Mouse (Mus musculus): ENCODE measurements at regions not wholly inside any gene's neighbourhood (a gene's known extent, or its start where the extent isn't known, plus 50 kb on each side); places are given as distances from the start of the nearest gene placed in this dataset.
"Not testable (repeated sequence)": the region's sequence is repeated elsewhere in the genome, so short reads cannot be mapped to it uniquely, and the experiment has no call there.

DNA sequence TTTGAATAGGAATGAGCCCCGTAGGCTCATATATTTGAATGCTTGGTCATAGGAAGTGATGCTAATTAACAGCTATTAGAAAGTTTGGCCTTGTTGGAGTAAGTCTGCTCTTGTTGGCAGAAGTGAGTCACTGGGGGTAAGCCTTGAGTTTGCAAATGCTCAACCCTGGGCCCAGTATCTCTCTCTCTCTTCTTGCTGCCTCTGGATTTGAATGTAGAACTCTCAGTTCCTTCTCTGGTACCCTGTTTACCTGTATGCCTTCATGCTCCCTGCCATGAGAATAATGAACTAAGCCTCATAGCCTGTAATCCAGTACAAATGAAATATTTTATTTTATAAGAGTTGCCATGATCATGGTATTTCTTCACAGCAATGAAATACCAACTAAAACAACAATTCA lies 308.4 kb upstream of the Tbl1xr1 start:
- no peaks in the 10 kb centered on the region for H3K4me1 ChIP-seq (replicated peaks; ENCODE audit: control insufficient read depth, insufficient read depth, low read length)
- H3K4me2 ChIP-seq (ENCODE audit: low read depth, low read length, severe bottlenecking), result no peak overlapping the region
- no peak overlapping the region for H3K27ac ChIP-seq (ENCODE audit: low read depth, low read length)
- no peaks in the 10 kb centered on the region for H3K9me3 ChIP-seq (ENCODE audit: control insufficient read depth, low read length)
- no peak overlapping the region for H3K4me3 ChIP-seq (ENCODE audit: low read depth, low read length)
- H3K9ac ChIP-seq (ENCODE audit: low read length), result no peak overlapping the region
- H3K36me3 ChIP-seq (ENCODE audit: control insufficient read depth, insufficient read depth, low read length), result no peaks in the 10 kb centered on the region
- H3K27me3 ChIP-seq (ENCODE audit: control insufficient read depth, insufficient read depth, low read length), result no peaks in the 10 kb centered on the region
- WGBS, result 97% methylated on average over 1 of the region's 1 CpGs
- DNase-seq (ENCODE audit: low spot score) (no peak), ATAC-seq (replicated peaks; ENCODE audit: low FRiP score) (no peak)

DNA sequence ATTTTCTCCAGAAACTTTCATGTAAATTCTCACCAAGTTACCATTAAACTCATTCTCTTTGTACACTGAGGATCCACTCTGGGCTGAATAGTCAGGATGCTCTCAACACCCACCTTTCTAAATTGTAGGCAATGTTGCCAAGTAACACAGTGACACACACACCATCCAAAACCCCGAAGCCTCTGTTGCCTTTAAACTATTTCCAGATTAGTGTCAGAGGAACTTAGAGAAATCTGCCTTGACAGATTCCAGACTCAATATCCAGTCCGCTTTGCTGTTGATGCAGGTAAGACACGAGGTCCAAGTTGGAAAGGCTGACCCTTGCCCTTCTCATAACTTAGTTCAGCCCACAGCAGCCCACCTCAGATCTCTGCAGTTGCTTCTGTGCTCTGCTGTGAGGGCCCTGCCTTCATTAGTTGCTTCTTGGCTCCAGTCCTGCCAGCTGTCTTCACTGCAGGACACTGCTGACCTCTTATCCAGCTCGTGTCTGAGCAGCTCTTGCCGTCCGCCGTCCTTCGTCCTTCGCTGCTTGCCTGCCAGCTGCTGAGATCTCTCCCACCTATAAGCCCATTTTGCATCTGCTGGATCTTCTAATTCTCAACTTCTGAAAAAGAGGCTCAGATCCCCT lies 306.4 kb upstream of the Tbl1xr1 start:
- no peak overlapping the region for H3K4me2 ChIP-seq (ENCODE audit: low read depth, low read length, severe bottlenecking)
- no peak overlapping the region for H3K9ac ChIP-seq (ENCODE audit: low read length)
- H3K4me1 ChIP-seq (replicated peaks; ENCODE audit: control insufficient read depth, insufficient read depth, low read length), result no peaks in the 10 kb centered on the region
- H3K27me3 ChIP-seq (ENCODE audit: control insufficient read depth, insufficient read depth, low read length), result no peaks in the 10 kb centered on the region
- H3K27ac ChIP-seq (ENCODE audit: low read depth, low read length), result no peak overlapping the region
- DNase-seq (ENCODE audit: low spot score) (no peak), ATAC-seq (replicated peaks; ENCODE audit: low FRiP score) (no peak)
- WGBS, result 57% methylated on average over 9 of the region's 9 CpGs
- H3K36me3 ChIP-seq (ENCODE audit: control insufficient read depth, insufficient read depth, low read length), result no peaks in the 10 kb centered on the region
- no peaks in the 10 kb centered on the region for H3K9me3 ChIP-seq (ENCODE audit: control insufficient read depth, low read length)
- H3K4me3 ChIP-seq (ENCODE audit: low read depth, low read length), result no peak overlapping the region

DNA sequence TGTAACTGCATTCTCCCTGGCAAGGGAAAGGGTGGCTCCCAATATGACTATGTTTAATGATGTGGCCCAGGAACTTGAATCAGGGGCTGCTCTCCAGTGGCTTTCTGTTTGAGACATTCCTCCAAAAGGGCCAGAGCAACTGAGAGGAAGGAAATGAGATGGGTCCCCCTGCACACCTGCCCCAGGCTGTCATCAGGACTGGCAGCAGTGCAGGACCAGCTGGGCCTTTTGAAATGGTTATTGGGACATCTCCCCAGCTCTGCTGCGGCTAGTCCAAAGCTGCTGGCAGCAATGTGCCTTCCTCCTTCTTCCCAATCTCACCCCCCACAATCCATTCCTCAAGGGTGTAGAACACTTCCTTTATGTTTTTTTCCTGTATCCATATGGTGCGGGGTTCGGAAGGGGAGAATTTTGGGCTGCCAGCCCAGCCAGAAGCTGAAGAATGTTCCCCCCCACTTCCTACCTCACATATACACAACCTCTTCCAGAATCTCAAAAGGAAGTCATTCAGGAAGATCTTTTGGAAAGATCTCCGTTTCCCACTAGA lies 304.6 kb upstream of the Tbl1xr1 start:
- Histone ChIP-seq H3K27ac (ENCODE audit: low read depth, low read length) (no peak overlapping the region), H3K36me3 (ENCODE audit: control insufficient read depth, insufficient read depth, low read length) (no peaks in the 10 kb centered on the region), H3K9ac (ENCODE audit: low read length) (no peak overlapping the region), H3K4me1 (replicated peaks; ENCODE audit: control insufficient read depth, insufficient read depth, low read length) (no peaks in the 10 kb centered on the region), H3K4me3 (ENCODE audit: low read depth, low read length) (no peak overlapping the region), H3K4me2 (ENCODE audit: low read depth, low read length, severe bottlenecking) (no peak overlapping the region), H3K9me3 (ENCODE audit: control insufficient read depth, low read length) (no peaks in the 10 kb centered on the region), H3K27me3 (ENCODE audit: control insufficient read depth, insufficient read depth, low read length) (no peaks in the 10 kb centered on the region)
- WGBS, result 91% methylated on average over 4 of the region's 4 CpGs
- ATAC-seq (replicated peaks; ENCODE audit: low FRiP score) (no peak), DNase-seq (ENCODE audit: low spot score) (no peak)

DNA sequence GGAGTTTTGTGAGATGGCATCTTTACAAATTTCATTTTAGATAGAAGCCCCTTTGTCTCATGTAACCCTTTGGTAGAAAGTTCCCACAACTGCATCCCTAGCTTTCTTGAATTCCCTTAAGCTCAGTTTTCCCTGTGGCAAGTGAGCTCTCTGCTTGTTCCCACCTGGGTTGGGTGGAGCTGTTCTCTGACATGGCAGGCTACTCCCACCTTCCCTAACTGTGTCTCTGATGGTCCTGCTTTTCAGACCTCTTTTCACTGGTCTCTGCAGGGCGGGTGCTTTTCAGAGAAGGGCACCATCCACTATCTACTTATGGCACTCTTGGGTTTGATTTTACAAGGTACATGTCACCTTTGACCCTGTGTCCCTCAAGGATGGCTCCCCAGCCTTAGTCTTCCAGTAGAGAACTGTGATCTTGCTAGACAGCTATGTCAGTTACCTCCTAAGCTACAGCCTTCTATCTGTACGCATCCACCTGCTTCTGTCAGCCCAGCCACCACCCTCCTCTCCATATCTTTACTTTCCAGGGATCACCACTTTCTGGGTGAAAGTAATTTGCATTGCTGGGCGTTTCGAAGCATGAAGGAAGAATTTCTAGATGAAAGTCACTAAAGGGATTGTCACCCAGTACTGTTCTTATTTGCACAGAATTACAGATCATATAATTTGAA lies 302.1 kb upstream of the Tbl1xr1 start:
- Histone ChIP-seq H3K4me1 (replicated peaks; ENCODE audit: control insufficient read depth, insufficient read depth, low read length) (no peaks in the 10 kb centered on the region), H3K4me2 (ENCODE audit: low read depth, low read length, severe bottlenecking) (no peak overlapping the region), H3K27ac (ENCODE audit: low read depth, low read length) (no peak overlapping the region), H3K9me3 (ENCODE audit: control insufficient read depth, low read length) (no peaks in the 10 kb centered on the region), H3K27me3 (ENCODE audit: control insufficient read depth, insufficient read depth, low read length) (no peaks in the 10 kb centered on the region), H3K9ac (ENCODE audit: low read length) (no peak overlapping the region), H3K36me3 (ENCODE audit: control insufficient read depth, insufficient read depth, low read length) (no peaks in the 10 kb centered on the region), H3K4me3 (ENCODE audit: low read depth, low read length) (no peak overlapping the region)
- ATAC-seq (replicated peaks; ENCODE audit: low FRiP score), result no peak
- no peak for DNase-seq (ENCODE audit: low spot score)
- 90% methylated on average over 4 of the region's 4 CpGs for WGBS

DNA sequence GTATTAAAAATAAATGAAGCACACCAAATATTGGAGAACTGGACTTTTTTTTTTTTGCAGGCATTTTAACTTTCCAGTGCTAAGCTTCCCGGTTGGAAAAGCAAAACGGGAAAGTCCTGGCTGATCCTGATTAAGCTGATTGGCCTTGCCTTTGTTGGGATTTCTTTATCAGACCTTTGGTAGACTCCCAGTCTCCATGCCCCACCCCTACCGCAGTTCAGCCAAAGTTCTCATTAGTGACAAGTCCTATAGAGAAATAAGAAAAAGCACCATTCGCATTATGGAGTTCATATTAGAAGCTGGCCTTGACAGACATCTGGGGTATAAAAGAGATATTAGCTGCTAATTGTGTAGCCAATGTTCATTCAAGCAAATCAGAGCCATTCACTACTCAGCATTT lies 297.7 kb upstream of the Tbl1xr1 start:
- Histone ChIP-seq H3K4me3 (ENCODE audit: low read depth, low read length) (no peak overlapping the region), H3K4me1 (replicated peaks; ENCODE audit: control insufficient read depth, insufficient read depth, low read length) (no peaks in the 10 kb centered on the region), H3K4me2 (ENCODE audit: low read depth, low read length, severe bottlenecking) (no peak overlapping the region), H3K27ac (ENCODE audit: low read depth, low read length) (no peak overlapping the region), H3K9ac (ENCODE audit: low read length) (no peak overlapping the region), H3K36me3 (ENCODE audit: control insufficient read depth, insufficient read depth, low read length) (no peaks in the 10 kb centered on the region), H3K27me3 (ENCODE audit: control insufficient read depth, insufficient read depth, low read length) (no peaks in the 10 kb centered on the region), H3K9me3 (ENCODE audit: control insufficient read depth, low read length) (no peaks in the 10 kb centered on the region)
- WGBS, result 22% methylated on average over 4 of the region's 4 CpGs
- DNase-seq (ENCODE audit: low spot score) (no peak), ATAC-seq (replicated peaks; ENCODE audit: low FRiP score) (peak; percentile 71; the same call in 1 of the 2 replicates)

DNA sequence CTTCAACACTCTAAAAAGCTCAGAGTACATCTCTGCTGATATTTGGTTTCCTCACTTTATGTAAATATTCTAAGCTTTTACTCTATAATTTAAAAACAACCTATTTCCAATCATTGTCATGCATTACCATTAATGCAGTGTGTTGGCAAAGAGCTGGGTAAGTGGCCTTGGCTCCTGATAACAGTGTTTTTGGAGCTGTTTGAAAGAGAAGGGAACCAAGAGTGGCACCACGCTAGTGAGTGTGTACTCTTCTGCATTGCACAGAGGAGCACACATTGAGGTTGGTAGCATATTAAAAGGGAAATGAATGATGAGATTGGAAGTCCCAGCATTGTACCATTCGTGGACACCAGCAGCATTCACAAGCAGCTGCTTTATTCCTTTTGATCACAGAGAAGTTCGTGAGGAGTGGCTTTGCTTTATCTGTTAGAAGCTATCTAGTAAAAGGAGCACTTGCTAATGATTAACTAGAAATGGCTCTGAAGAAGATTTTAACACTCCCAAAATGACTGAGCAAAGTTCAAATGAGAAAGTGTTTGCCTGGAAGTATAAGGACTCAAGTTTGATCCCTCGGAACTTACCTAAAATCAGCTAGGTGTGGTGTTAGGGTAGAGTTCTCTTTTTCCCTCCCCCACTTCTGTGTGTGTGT lies 284.3 kb upstream of the Tbl1xr1 start:
- Histone ChIP-seq H3K4me3 (ENCODE audit: low read depth, low read length) (no peak overlapping the region), H3K4me2 (ENCODE audit: low read depth, low read length, severe bottlenecking) (no peak overlapping the region), H3K27ac (ENCODE audit: low read depth, low read length) (no peak overlapping the region), H3K36me3 (ENCODE audit: control insufficient read depth, insufficient read depth, low read length) (no peaks in the 10 kb centered on the region), H3K27me3 (ENCODE audit: control insufficient read depth, insufficient read depth, low read length) (no peaks in the 10 kb centered on the region), H3K9me3 (ENCODE audit: control insufficient read depth, low read length) (no peaks in the 10 kb centered on the region), H3K9ac (ENCODE audit: low read length) (no peak overlapping the region), H3K4me1 (replicated peaks; ENCODE audit: control insufficient read depth, insufficient read depth, low read length) (no peaks in the 10 kb centered on the region)
- ATAC-seq (replicated peaks; ENCODE audit: low FRiP score) (no peak), DNase-seq (ENCODE audit: low spot score) (no peak)
- 84% methylated on average over 4 of the region's 4 CpGs for WGBS

DNA sequence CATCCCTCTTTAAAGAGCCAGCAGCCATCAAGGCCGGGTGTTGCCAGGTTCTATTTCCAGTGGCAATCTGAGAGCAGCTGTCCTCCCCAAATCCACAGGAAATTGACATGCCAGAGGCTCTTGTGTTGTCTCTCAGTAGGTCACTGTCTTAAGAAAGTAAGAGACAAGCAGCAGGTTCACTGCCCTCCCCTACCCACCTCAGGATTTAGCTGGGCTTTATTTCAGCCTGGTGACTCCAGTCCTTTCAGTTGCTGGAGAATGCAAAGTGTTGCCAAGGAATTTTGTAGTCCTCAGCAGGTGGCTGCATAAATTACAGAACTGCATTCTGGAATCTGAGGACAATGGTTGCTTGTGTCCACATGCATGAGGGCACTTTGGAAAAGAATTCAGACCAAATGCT lies 278.3 kb upstream of the Tbl1xr1 start:
- ATAC-seq (replicated peaks; ENCODE audit: low FRiP score) (peak; percentile 91), DNase-seq (ENCODE audit: low spot score) (no peak)
- 12% methylated on average over 1 of the region's 1 CpGs for WGBS

DNA sequence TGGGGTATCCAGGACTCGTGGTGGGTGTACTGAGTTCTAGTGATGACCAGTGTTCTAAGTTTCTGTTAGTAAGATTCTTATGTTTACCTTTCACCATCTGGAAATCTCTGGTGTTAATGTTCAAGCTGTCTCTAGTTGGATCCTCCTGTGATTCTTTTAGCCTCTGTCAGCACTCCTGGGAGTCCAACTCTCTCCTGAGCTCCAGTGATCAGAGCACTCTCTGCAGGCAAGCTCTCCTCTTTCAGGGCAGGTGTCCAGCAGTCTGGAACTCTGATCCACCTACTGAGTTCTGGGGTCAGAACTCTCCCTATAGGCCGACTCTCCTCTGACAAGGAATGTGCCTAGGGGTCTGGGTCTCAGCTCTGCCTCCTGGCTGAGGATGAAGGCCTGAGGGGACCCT lies 272.6 kb upstream of the Tbl1xr1 start:
- not testable (repeated sequence) for ATAC-seq (replicated peaks; ENCODE audit: low FRiP score)

More for the DNA sequence above, 278.3 kb upstream of the Tbl1xr1 start:
- H3K4me3 ChIP-seq (ENCODE audit: low read depth, low read length), result no peak overlapping the region
- H3K4me1 ChIP-seq (replicated peaks; ENCODE audit: control insufficient read depth, insufficient read depth, low read length), result no peaks in the 10 kb centered on the region; the same call in 1 of the 2 replicates
- no peak overlapping the region for H3K4me2 ChIP-seq (ENCODE audit: low read depth, low read length, severe bottlenecking)
- H3K27me3 ChIP-seq (ENCODE audit: control insufficient read depth, insufficient read depth, low read length), result no peaks in the 10 kb centered on the region
- no peaks in the 10 kb centered on the region for H3K36me3 ChIP-seq (ENCODE audit: control insufficient read depth, insufficient read depth, low read length)
- H3K9me3 ChIP-seq (ENCODE audit: control insufficient read depth, low read length), result no peaks in the 10 kb centered on the region
- H3K9ac ChIP-seq (ENCODE audit: low read length), result no peak overlapping the region
- H3K27ac ChIP-seq (ENCODE audit: low read depth, low read length), result peak overlapping the region; percentile 38; the same call in 1 of the 2 replicates

More for the DNA sequence above, 272.6 kb upstream of the Tbl1xr1 start:
- not testable (repeated sequence) for H3K9ac ChIP-seq (ENCODE audit: low read length); DNase-seq (ENCODE audit: low spot score); H3K36me3 ChIP-seq (ENCODE audit: control insufficient read depth, insufficient read depth, low read length); H3K9me3 ChIP-seq (ENCODE audit: control insufficient read depth, low read length); H3K27me3 ChIP-seq (ENCODE audit: control insufficient read depth, insufficient read depth, low read length); H3K4me1 ChIP-seq (replicated peaks; ENCODE audit: control insufficient read depth, insufficient read depth, low read length); H3K27ac ChIP-seq (ENCODE audit: low read depth, low read length); H3K4me2 ChIP-seq (ENCODE audit: low read depth, low read length, severe bottlenecking); H3K4me3 ChIP-seq (ENCODE audit: low read depth, low read length)
- WGBS, result 88% methylated on average over 2 of the region's 2 CpGs

Data from forebrain, embryonic 11.5 days (tissue).